Mouse (Mus musculus): ENCODE measurements at regions not wholly inside any gene's neighbourhood (a gene's known extent, or its start where the extent isn't known, plus 50 kb on each side); places are given as distances from the start of the nearest gene placed in this dataset.

- Histone ChIP-seq H3K27me3 (no peaks in the 10 kb centered on the region), H3K27ac (no peak overlapping the region), H3K4me1 (no peaks in the 10 kb centered on the region)
These were observed 504.5 kb upstream of the C030005K15Rik start for GRCm38 (mm10) chr10:98231017-98231416.

DNA sequence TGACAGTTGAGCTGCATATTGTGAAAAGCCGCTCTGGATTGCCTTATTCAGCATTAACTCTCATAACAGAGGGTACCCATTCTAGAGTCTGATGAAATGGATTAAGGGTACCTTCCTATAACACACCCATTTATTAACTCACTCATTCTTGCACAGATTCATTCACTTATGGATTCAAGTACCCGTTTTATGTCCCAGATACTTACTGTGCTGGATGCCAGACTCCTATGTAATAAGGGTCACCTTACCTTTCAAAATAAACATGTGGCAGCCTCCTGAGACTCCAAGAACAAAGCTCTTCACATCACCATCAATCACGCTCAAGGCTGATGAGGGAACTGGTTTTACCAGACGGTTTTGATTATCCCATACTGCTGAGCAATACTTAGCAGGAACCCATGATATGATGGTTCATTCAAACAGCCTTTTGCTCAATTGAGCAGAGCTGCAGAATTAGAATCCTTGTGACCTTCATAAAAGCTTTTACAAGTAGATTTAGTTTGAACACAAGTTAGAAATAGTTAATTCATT, 505.2 kb upstream of the C030005K15Rik start:
- Histone ChIP-seq H3K9me3 (no peaks in the 10 kb centered on the region), H3K4me1 (no peaks in the 10 kb centered on the region), H3K4me2 (no peak overlapping the region), H3K36me3 (no peaks in the 10 kb centered on the region), H3K27ac (no peak overlapping the region), H3K4me3 (no peak overlapping the region), H3K9ac (no peak overlapping the region), H3K27me3 (no peaks in the 10 kb centered on the region)
- WGBS: 38% methylated on average over 4 of the region's 4 CpGs
- ATAC-seq (ENCODE audit: borderline replicate concordance, extremely low read depth, low FRiP score, low TSS enrichment): no peak

More at GRCm38 (mm10) chr10:98231017-98231416, 504.5 kb upstream of the C030005K15Rik start:
- no peak for ATAC-seq (ENCODE audit: borderline replicate concordance, extremely low read depth, low FRiP score, low TSS enrichment)
- H3K36me3 ChIP-seq: no peaks in the 10 kb centered on the region
- WGBS: 89% methylated on average over 5 of the region's 5 CpGs
- no peaks in the 10 kb centered on the region for H3K9me3 ChIP-seq
- no peak overlapping the region for H3K9ac ChIP-seq
- no peak overlapping the region for H3K4me3 ChIP-seq
- H3K4me2 ChIP-seq: no peak overlapping the region

- Histone ChIP-seq H3K36me3 (no peaks in the 10 kb centered on the region), H3K9me3 (no peaks in the 10 kb centered on the region), H3K9ac (no peak overlapping the region), H3K4me3 (no peak overlapping the region), H3K27ac (no peak overlapping the region), H3K4me1 (no peaks in the 10 kb centered on the region), H3K27me3 (no peaks in the 10 kb centered on the region), H3K4me2 (no peak overlapping the region)
- no peak for ATAC-seq (ENCODE audit: borderline replicate concordance, extremely low read depth, low FRiP score, low TSS enrichment)
- WGBS: 91% methylated on average over 1 of the region's 1 CpGs
These were observed 521.8 kb upstream of the C030005K15Rik start for GRCm38 (mm10) chr10:98248311-98248710.

DNA sequence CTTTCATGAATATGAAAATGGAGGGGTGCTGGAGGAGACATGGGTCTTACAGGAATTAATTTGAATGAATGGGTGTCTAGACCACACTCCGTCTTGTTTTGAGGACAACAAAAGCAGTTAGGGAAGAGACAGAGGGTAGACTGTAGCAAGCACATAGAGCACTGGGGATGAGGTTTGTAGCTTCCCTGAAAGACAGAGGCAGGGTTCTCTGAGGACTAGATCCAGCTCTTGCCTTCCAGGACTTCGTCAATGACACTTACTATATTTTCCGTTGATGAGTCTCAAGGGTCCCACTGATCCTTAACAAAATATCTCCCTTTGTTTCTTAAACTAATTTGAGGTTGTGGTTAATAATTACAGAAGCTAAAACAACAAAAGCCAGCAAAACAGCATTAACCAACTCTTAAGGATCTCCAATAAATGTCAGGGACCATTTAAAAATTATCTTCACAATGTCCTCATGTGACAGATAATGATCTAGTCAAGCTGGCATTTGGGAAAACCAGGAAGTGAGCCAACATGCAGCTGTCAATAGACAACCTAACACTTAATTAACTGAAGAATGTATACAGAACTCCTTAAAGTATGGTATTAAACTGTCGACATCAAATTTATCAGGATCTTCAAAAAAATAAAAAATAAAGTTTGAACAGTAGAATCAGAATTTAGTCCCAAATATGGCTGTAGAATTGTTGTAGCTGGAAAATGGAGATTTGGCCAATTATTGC, 531.6 kb upstream of the C030005K15Rik start:
- no peak overlapping the region for H3K4me3 ChIP-seq
- H3K27me3 ChIP-seq: no peaks in the 10 kb centered on the region
- H3K27ac ChIP-seq: peak overlapping the region; percentile 21
- H3K4me1 ChIP-seq: 0 out of 2 replicates have a peak, but pooled peaks cover 8% of the 10 kb centered on the region
- WGBS: 35% methylated on average over 4 of the region's 4 CpGs
- no peaks in the 10 kb centered on the region for H3K36me3 ChIP-seq
- peak; percentile 92; the same call in 1 of the 2 replicates for ATAC-seq (ENCODE audit: borderline replicate concordance, extremely low read depth, low FRiP score, low TSS enrichment)
- H3K4me2 ChIP-seq: no peak overlapping the region
- H3K9ac ChIP-seq: no peak overlapping the region
- peaks cover 3% of the 10 kb centered on the region; the same call in 1 of the 2 replicates for H3K9me3 ChIP-seq

- 78% methylated on average over 4 of the region's 4 CpGs for whole genome bisulfite sequencing
- Histone ChIP-seq H3K27ac (no peak overlapping the region), H3K27me3 (no peaks in the 10 kb centered on the region)
These were observed 532.7 kb upstream of the C030005K15Rik start for GRCm38 (mm10) chr10:98259283-98259682.

DNA sequence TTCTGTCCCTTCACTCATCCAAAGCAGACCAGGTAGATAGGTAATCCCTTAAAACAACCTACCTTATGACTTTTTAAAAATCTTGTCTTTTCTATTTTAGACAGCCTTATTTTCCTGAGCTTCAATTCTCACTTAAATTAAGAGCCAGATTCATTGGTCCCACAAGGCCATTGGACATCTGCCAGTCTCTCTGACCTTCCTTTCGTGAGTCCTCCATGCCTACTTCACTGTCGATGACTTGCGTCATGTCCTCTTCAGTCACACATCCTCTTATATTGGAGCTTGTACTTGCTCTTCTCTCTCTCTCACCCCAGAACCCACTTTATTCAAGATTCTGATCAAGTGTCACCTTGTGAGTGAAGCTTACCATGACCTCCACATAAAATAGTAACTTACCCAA, 542.0 kb upstream of the C030005K15Rik start:
- no peak overlapping the region for H3K9ac ChIP-seq
- 61% methylated on average over 3 of the region's 3 CpGs for WGBS
- no peak for ATAC-seq (ENCODE audit: borderline replicate concordance, extremely low read depth, low FRiP score, low TSS enrichment)

More at GRCm38 (mm10) chr10:98259283-98259682, 532.7 kb upstream of the C030005K15Rik start:
- Histone ChIP-seq H3K36me3 (no peaks in the 10 kb centered on the region), H3K4me2 (no peak overlapping the region), H3K9me3 (peaks cover 3% of the 10 kb centered on the region; the same call in 1 of the 2 replicates), H3K9ac (no peak overlapping the region), H3K4me1 (0 out of 2 replicates have a peak, but pooled peaks cover 8% of the 10 kb centered on the region), H3K4me3 (no peak overlapping the region)
- no peak for ATAC-seq (ENCODE audit: borderline replicate concordance, extremely low read depth, low FRiP score, low TSS enrichment)

DNA sequence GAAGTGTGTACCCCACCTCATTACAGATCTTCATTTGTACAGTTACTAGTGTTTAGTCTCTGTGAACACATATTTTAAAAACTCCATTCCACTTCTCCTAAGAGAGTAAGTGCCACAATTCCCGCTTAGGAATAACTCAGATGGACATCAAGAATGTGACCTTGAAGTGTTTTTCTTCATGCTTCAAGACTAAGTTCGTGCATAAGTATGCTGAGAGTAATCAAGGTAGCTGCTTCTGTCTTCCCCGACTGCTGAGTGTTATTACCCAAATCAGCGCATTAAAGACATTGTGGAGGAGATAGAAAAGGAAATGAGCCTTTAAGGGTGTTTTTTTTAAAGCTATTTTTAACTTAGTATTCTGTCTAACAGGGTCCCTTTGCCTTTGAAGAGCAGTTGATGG, 565.1 kb upstream of the C030005K15Rik start:
- Histone ChIP-seq H3K4me3 (no peak overlapping the region), H3K4me2 (no peak overlapping the region), H3K9ac (no peak overlapping the region), H3K4me1 (0 out of 2 replicates have a peak, but pooled peaks cover 12% of the 10 kb centered on the region), H3K36me3 (no peaks in the 10 kb centered on the region), H3K27ac (peak overlapping the region; percentile 82), H3K9me3 (no peaks in the 10 kb centered on the region), H3K27me3 (no peaks in the 10 kb centered on the region)
- 20% methylated on average over 4 of the region's 4 CpGs for WGBS
- ATAC-seq (ENCODE audit: borderline replicate concordance, extremely low read depth, low FRiP score, low TSS enrichment): 0 out of 2 replicates have a peak, but pooled peaks have one; percentile 19

More for the DNA sequence above, 542.0 kb upstream of the C030005K15Rik start:
- Histone ChIP-seq H3K27me3 (no peaks in the 10 kb centered on the region), H3K4me1 (no peaks in the 10 kb centered on the region), H3K27ac (no peak overlapping the region), H3K4me2 (no peak overlapping the region), H3K4me3 (no peak overlapping the region), H3K36me3 (no peaks in the 10 kb centered on the region), H3K9me3 (no peaks in the 10 kb centered on the region)

DNA sequence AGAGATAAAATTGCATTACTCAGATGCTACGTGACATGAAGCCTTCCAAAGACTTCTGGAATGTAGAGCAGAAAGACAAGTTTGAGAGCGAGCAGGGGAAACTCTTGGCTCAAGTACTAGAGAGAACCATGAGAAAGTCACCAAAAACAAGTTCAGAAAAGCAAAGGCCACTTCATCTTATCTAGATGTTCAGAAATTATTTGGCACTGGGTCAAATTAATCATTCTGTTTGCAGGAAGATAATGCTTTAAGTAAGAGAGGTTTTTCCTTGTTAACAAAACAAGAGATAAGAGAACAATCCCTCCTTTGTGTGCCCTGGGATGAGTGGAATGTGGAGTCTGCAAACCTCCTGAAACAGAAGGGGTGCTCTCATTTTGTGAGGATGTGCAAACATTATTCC, 565.6 kb upstream of the C030005K15Rik start:
- H3K4me3 ChIP-seq: no peak overlapping the region
- peak; percentile 91 for ATAC-seq (ENCODE audit: borderline replicate concordance, extremely low read depth, low FRiP score, low TSS enrichment)

DNA sequence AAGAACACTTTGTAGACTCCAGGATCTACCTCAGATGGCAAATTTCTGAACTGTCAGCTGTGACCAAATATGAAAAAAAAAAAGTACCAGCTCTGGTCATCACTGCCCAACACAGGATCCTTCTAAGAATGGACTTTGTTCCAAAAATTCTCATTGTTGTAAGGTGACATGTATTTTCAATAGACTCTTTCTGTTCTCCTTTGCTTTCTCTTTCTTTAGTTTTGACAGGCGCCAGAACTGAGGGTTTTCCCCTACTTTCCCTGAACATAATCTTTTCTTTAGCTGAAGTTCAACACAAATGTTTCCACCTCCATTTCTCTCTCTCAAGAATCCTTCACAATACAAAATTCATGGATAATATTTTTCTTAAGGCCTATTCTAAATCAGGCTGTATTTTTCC, 579.1 kb upstream of the C030005K15Rik start:
- 90% methylated on average over 1 of the region's 1 CpGs for WGBS
- no peaks in the 10 kb centered on the region for H3K36me3 ChIP-seq
- no peak overlapping the region for H3K27ac ChIP-seq
- H3K9me3 ChIP-seq: no peaks in the 10 kb centered on the region
- H3K4me1 ChIP-seq: no peaks in the 10 kb centered on the region
- H3K4me2 ChIP-seq: no peak overlapping the region
- H3K27me3 ChIP-seq: no peaks in the 10 kb centered on the region
- no peak for ATAC-seq (ENCODE audit: borderline replicate concordance, extremely low read depth, low FRiP score, low TSS enrichment)
- no peak overlapping the region for H3K4me3 ChIP-seq
- no peak overlapping the region for H3K9ac ChIP-seq

More for the DNA sequence above, 565.6 kb upstream of the C030005K15Rik start:
- Histone ChIP-seq H3K9ac (no peak overlapping the region), H3K27ac (peak overlapping the region; percentile 82), H3K4me1 (0 out of 2 replicates have a peak, but pooled peaks cover 12% of the 10 kb centered on the region), H3K27me3 (no peaks in the 10 kb centered on the region), H3K4me2 (no peak overlapping the region), H3K36me3 (no peaks in the 10 kb centered on the region), H3K9me3 (no peaks in the 10 kb centered on the region)
- WGBS: 5% methylated on average over 2 of the region's 2 CpGs

- Histone ChIP-seq H3K27me3 (no peaks in the 10 kb centered on the region), H3K9ac (no peak overlapping the region)
- 80% methylated on average over 3 of the region's 3 CpGs for WGBS
These were observed 583.1 kb upstream of the C030005K15Rik start for GRCm38 (mm10) chr10:98309667-98310066.

DNA sequence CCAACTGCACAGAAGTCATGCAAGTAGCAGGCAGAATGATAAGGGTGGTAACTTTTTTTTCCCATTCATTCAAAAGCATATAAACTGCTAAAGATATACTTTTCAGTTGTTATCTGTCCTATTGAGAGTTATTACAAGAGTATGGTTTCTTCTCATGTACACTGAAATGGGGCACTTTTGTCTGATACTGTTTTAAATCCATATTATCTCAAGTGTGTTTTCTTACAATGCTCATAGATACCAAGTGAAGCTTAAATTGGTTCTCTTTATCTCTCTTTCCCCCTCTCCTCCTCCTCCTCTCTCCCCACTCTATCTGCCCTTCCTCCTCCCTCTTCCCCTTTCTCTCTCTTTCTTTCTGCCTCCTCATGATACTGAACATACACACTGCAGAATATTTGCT, 584.8 kb upstream of the C030005K15Rik start:
- H3K36me3 ChIP-seq: no peaks in the 10 kb centered on the region
- no peak overlapping the region for H3K9ac ChIP-seq
- no peak for ATAC-seq (ENCODE audit: borderline replicate concordance, extremely low read depth, low FRiP score, low TSS enrichment)
- no peak overlapping the region for H3K27ac ChIP-seq
- no peaks in the 10 kb centered on the region for H3K9me3 ChIP-seq
- H3K4me2 ChIP-seq: no peak overlapping the region
- H3K4me1 ChIP-seq: no peaks in the 10 kb centered on the region
- H3K4me3 ChIP-seq: no peak overlapping the region
- no peaks in the 10 kb centered on the region for H3K27me3 ChIP-seq

More at GRCm38 (mm10) chr10:98309667-98310066, 583.1 kb upstream of the C030005K15Rik start:
- Histone ChIP-seq H3K4me1 (no peaks in the 10 kb centered on the region), H3K27ac (no peak overlapping the region), H3K9me3 (no peaks in the 10 kb centered on the region), H3K36me3 (no peaks in the 10 kb centered on the region), H3K4me2 (no peak overlapping the region), H3K4me3 (no peak overlapping the region)
- no peak for ATAC-seq (ENCODE audit: borderline replicate concordance, extremely low read depth, low FRiP score, low TSS enrichment)

GRCm38 (mm10) chr10:98318416-98318815, 591.9 kb upstream of the C030005K15Rik start:
- Histone ChIP-seq H3K9ac (no peak overlapping the region), H3K4me3 (no peak overlapping the region), H3K9me3 (no peaks in the 10 kb centered on the region), H3K27ac (no peak overlapping the region), H3K4me2 (no peak overlapping the region), H3K4me1 (no peaks in the 10 kb centered on the region), H3K27me3 (no peaks in the 10 kb centered on the region), H3K36me3 (no peaks in the 10 kb centered on the region)
- 72% methylated on average over 2 of the region's 2 CpGs for WGBS
- no peak for ATAC-seq (ENCODE audit: borderline replicate concordance, extremely low read depth, low FRiP score, low TSS enrichment)

Data from lung, embryonic 15.5 days (tissue).